Mouse (Mus musculus): ENCODE measurements at regions not wholly inside any gene's neighbourhood (a gene's known extent, or its start where the extent isn't known, plus 50 kb on each side); places are given as distances from the start of the nearest gene placed in this dataset.

GRCm38 (mm10) chr16:70244963-70245362 is 68.8 kb upstream of the Gbe1 start:
- no peak overlapping the region for H3K4me2 ChIP-seq (ENCODE audit: insufficient read depth, low read depth, poor library complexity, severe bottlenecking)
- no peaks in the 10 kb centered on the region for H3K4me1 ChIP-seq (ENCODE audit: control insufficient read depth in 1 of 2, insufficient read depth in 2 of 2)
- no peak overlapping the region for H3K4me3 ChIP-seq (replicated peaks in 1 of 3; ENCODE audit: low read depth in 2 of 3, low read length in 2 of 3, poor library complexity in 1 of 3)
- in situ Hi-C loops (cut with MboI; ENCODE audit: low pct_ligation_motif_present, low pct_unique_long_range_greater_than_20kb, low sequenced_read_pairs) (no loop called here), dilution Hi-C loops (cut with MboI; ENCODE audit: extremely low pct_ligation_motif_present, extremely low pct_unique_long_range_greater_than_20kb, low sequenced_read_pairs) (no loop called here)
- H3K27ac ChIP-seq (ENCODE audit: insufficient read depth, low read depth) = no peak overlapping the region
- no peaks in the 10 kb centered on the region for H3K36me3 ChIP-seq (replicated peaks in 1 of 2; ENCODE audit: control insufficient read depth in 1 of 2, insufficient read depth in 1 of 2, low read length in 1 of 2)
- H3K27me3 ChIP-seq (replicated peaks) = no peaks in the 10 kb centered on the region
- no peak overlapping the region for H3K9ac ChIP-seq (ENCODE audit: insufficient read depth, low read depth)
- H3K79me2 ChIP-seq (replicated peaks; ENCODE audit: control insufficient read depth, extremely low read depth, insufficient read depth, poor library complexity, severe bottlenecking) = no peaks in the 10 kb centered on the region
- peaks cover 56% of the 10 kb centered on the region for H3K9me3 ChIP-seq (replicated peaks; ENCODE audit: low read length)
- DNase-seq (ENCODE audit: extremely low read depth) = no peak
- TF ChIP-seq PAX5 (IDR thresholded peaks at IDR 0.05; ENCODE audit: low read length) = no peak

GRCm38 (mm10) chr16:70259364-70259763 is 54.4 kb upstream of the Gbe1 start:
- no peak overlapping the region for H3K9ac ChIP-seq (ENCODE audit: insufficient read depth, low read depth)
- H3K4me1 ChIP-seq (ENCODE audit: control insufficient read depth in 1 of 2, insufficient read depth in 2 of 2) = no peaks in the 10 kb centered on the region
- no peak overlapping the region for H3K27ac ChIP-seq (ENCODE audit: insufficient read depth, low read depth)
- no peak overlapping the region for H3K4me2 ChIP-seq (ENCODE audit: insufficient read depth, low read depth, poor library complexity, severe bottlenecking)
- peaks cover 28% of the 10 kb centered on the region for H3K9me3 ChIP-seq (replicated peaks; ENCODE audit: low read length)
- H3K27me3 ChIP-seq (replicated peaks) = no peaks in the 10 kb centered on the region
- in situ Hi-C loops (cut with MboI; ENCODE audit: low pct_ligation_motif_present, low pct_unique_long_range_greater_than_20kb, low sequenced_read_pairs) (no loop called here), dilution Hi-C loops (cut with MboI; ENCODE audit: extremely low pct_ligation_motif_present, extremely low pct_unique_long_range_greater_than_20kb, low sequenced_read_pairs) (no loop called here)
- H3K4me3 ChIP-seq (replicated peaks in 1 of 3; ENCODE audit: low read depth in 2 of 3, low read length in 2 of 3, poor library complexity in 1 of 3) = no peak overlapping the region
- no peak for DNase-seq (ENCODE audit: extremely low read depth)
- H3K36me3 ChIP-seq (replicated peaks in 1 of 2; ENCODE audit: control insufficient read depth in 1 of 2, insufficient read depth in 1 of 2, low read length in 1 of 2) = no peaks in the 10 kb centered on the region
- H3K79me2 ChIP-seq (replicated peaks; ENCODE audit: control insufficient read depth, extremely low read depth, insufficient read depth, poor library complexity, severe bottlenecking) = no peaks in the 10 kb centered on the region
- TF ChIP-seq ZKSCAN1 (IDR thresholded peaks at IDR 0.05; ENCODE audit: borderline replicate concordance, low read depth, low read length) = no peak
- TF ChIP-seq MAZ (IDR thresholded peaks at IDR 0.05; ENCODE audit: low read depth, low read length) = no peak
- no peak for TF ChIP-seq CTCF (conservative IDR thresholded peaks at IDR 0.05 in 1 of 2, IDR thresholded peaks at IDR 0.05 in 1 of 2; ENCODE audit: low read depth in 2 of 2, low read length in 2 of 2)
- TF ChIP-seq JUN (IDR thresholded peaks at IDR 0.05; ENCODE audit: insufficient read depth, low read depth, low read length) = no peak
- no peak for TF ChIP-seq MYC (IDR thresholded peaks at IDR 0.05; ENCODE audit: low read depth, low read length)
- no peak for TF ChIP-seq POLR2AphosphoS2 (IDR thresholded peaks at IDR 0.05; ENCODE audit: low read depth, low read length)
- TF ChIP-seq HCFC1 (IDR thresholded peaks at IDR 0.05; ENCODE audit: low read depth, low read length) = no peak
- TF ChIP-seq ZMIZ1 (IDR thresholded peaks at IDR 0.05; ENCODE audit: low read depth, low read length) = no peak
- TF ChIP-seq USF1 (IDR thresholded peaks at IDR 0.05; ENCODE audit: low read depth, low read length) = no peak
- TF ChIP-seq ELF1 (IDR thresholded peaks at IDR 0.05; ENCODE audit: low read depth, low read length) = no peak

- no peak for TF ChIP-seq E2F4 (IDR thresholded peaks at IDR 0.05; ENCODE audit: insufficient replicate concordance, low read depth, low read length)
- TF ChIP-seq MAFK (IDR thresholded peaks at IDR 0.05; ENCODE audit: insufficient replicate concordance, low read length) = no peak
- TF ChIP-seq POLR2AphosphoS2 (IDR thresholded peaks at IDR 0.05; ENCODE audit: low read depth, low read length) = no peak
- no peak for TF ChIP-seq BHLHE40 (IDR thresholded peaks at IDR 0.05; ENCODE audit: low read depth, low read length)
- TF ChIP-seq CTCF (conservative IDR thresholded peaks at IDR 0.05 in 1 of 2, IDR thresholded peaks at IDR 0.05 in 1 of 2; ENCODE audit: low read depth in 2 of 2, low read length in 2 of 2) = no peak
- no peak for TF ChIP-seq NELFE (IDR thresholded peaks at IDR 0.05; ENCODE audit: low read depth, low read length)
- TF ChIP-seq USF2 (conservative IDR thresholded peaks at IDR 0.05; ENCODE audit: low read depth, low read length) = no peak
- no peaks in the 10 kb centered on the region for H3K36me3 ChIP-seq (replicated peaks in 1 of 2; ENCODE audit: control insufficient read depth in 1 of 2, insufficient read depth in 1 of 2, low read length in 1 of 2)
- no peak overlapping the region for H3K4me3 ChIP-seq (replicated peaks in 1 of 3; ENCODE audit: low read depth in 2 of 3, low read length in 2 of 3, poor library complexity in 1 of 3)
- no peaks in the 10 kb centered on the region for H3K79me2 ChIP-seq (replicated peaks; ENCODE audit: control insufficient read depth, extremely low read depth, insufficient read depth, poor library complexity, severe bottlenecking)
- H3K27me3 ChIP-seq (replicated peaks) = no peaks in the 10 kb centered on the region
- DNase-seq (ENCODE audit: extremely low read depth) = no peak
- H3K9ac ChIP-seq (ENCODE audit: insufficient read depth, low read depth) = no peak overlapping the region
- no peak overlapping the region for H3K4me2 ChIP-seq (ENCODE audit: insufficient read depth, low read depth, poor library complexity, severe bottlenecking)
- dilution Hi-C loops (cut with MboI; ENCODE audit: extremely low pct_ligation_motif_present, extremely low pct_unique_long_range_greater_than_20kb, low sequenced_read_pairs) (no loop called here), in situ Hi-C loops (cut with MboI; ENCODE audit: low pct_ligation_motif_present, low pct_unique_long_range_greater_than_20kb, low sequenced_read_pairs) (no loop called here)
- H3K4me1 ChIP-seq (ENCODE audit: control insufficient read depth in 1 of 2, insufficient read depth in 2 of 2) = no peaks in the 10 kb centered on the region
- H3K9me3 ChIP-seq (replicated peaks; ENCODE audit: low read length) = peaks cover 21% of the 10 kb centered on the region
- no peak overlapping the region for H3K27ac ChIP-seq (ENCODE audit: insufficient read depth, low read depth)
These were observed 53.6 kb upstream of the Gbe1 start for GRCm38 (mm10) chr16:70260151-70260550.

Data from CH12.LX (cell line).